Mouse (Mus musculus): ENCODE measurements at regions not wholly inside any gene's neighbourhood (a gene's known extent, or its start where the extent isn't known, plus 50 kb on each side); places are given as distances from the start of the nearest gene placed in this dataset.

DNA sequence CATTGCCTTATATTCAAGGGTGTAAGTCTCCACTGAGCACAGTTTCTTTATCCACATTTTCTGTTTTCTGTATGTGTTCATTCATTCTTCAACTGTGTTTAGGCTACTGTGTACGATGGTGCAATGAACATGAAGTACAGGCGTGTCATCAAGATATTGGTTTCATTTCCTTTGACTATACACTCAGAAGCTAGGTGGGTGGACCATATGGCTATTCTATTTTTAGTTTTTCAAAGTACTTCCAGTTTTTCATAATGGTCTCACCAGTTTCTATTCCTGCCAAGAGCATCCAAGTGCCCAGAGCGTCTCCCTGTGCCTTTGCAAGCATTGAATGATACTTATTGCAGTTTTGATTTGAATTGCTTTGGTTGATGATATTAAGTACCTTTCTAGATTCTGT lies 132.8 kb upstream of the Nxpe4 start:
- no peaks in the 10 kb centered on the region for H3K79me2 ChIP-seq (ENCODE audit: control insufficient read depth, insufficient read depth, low read length)
- DNase-seq (ENCODE audit: extremely low read depth, low read depth, low spot score) = no peak
- H3K27me3 ChIP-seq (ENCODE audit: control insufficient read depth, insufficient read depth, low read length) = no peaks in the 10 kb centered on the region
- H3K27ac ChIP-seq (replicated peaks; ENCODE audit: insufficient read depth, low read depth, low read length) = no peak overlapping the region
- no peak overlapping the region for H3K9ac ChIP-seq (ENCODE audit: low read depth, low read length)
- no peak overlapping the region for H3K4me3 ChIP-seq (ENCODE audit: insufficient read depth, low read depth, low read length)
- 80% methylated on average over 3 of the region's 3 CpGs for WGBS
- no peaks in the 10 kb centered on the region for H3K36me3 ChIP-seq (ENCODE audit: control insufficient read depth, insufficient read depth, low read length)
- TF ChIP-seq POLR2A (IDR thresholded peaks at IDR 0.05; ENCODE audit: extremely low read depth, insufficient read depth, low read length) (no peak), CTCF (IDR thresholded peaks at IDR 0.05; ENCODE audit: low read depth, low read length) (no peak)
- H3K4me1 ChIP-seq (ENCODE audit: control insufficient read depth, insufficient read depth, low read length) = no peaks in the 10 kb centered on the region

DNA sequence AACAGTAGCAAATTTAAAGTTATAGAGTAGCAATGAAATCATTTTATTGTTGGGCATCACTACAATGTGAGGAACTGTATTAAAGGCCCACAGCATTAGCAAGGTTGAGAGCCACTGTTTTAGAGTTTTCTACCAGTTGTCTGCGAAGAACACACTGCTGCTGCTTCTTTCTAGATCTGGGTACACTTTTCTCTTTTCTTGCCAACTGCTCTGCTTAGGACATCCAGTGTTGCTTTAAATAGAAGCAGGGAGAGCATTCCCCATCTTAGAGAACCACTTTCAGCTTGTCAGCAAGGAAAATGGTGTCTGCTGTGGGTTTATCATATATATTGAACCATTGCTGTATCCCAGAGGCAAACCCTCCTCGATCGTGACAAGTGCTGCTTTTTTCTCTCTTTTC lies 131.0 kb upstream of the Nxpe4 start:
- DNase-seq (ENCODE audit: extremely low read depth, low read depth, low spot score) = no peak
- Histone ChIP-seq H3K4me3 (ENCODE audit: insufficient read depth, low read depth, low read length) (no peak overlapping the region), H3K4me1 (ENCODE audit: control insufficient read depth, insufficient read depth, low read length) (no peaks in the 10 kb centered on the region), H3K36me3 (ENCODE audit: control insufficient read depth, insufficient read depth, low read length) (no peaks in the 10 kb centered on the region), H3K27me3 (ENCODE audit: control insufficient read depth, insufficient read depth, low read length) (no peaks in the 10 kb centered on the region), H3K79me2 (ENCODE audit: control insufficient read depth, insufficient read depth, low read length) (no peaks in the 10 kb centered on the region), H3K9ac (ENCODE audit: low read depth, low read length) (no peak overlapping the region), H3K27ac (replicated peaks; ENCODE audit: insufficient read depth, low read depth, low read length) (no peak overlapping the region)
- WGBS = 87% methylated on average over 3 of the region's 3 CpGs
- no peak for TF ChIP-seq CTCF (IDR thresholded peaks at IDR 0.05; ENCODE audit: low read depth, low read length)
- TF ChIP-seq POLR2A (IDR thresholded peaks at IDR 0.05; ENCODE audit: extremely low read depth, insufficient read depth, low read length) = no peak

DNA sequence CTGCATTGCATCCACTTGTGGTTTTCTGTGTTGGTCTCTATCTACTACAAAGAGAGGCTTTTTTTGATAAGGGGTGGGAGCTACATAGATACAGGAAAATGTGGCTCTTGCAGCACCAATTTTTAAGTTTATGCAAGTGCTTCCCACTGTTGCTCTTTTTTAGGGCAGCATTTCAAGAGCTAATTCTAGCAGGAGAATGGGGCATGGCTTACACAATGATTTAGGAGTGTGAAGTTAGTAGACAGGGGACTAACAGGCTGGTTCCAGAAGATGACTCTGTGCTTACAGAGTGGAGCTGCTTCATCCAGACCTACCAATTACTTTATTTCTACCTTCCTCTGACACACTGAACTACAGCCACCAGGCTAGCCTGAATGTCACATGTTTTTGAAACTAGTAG lies 125.9 kb upstream of the Nxpe4 start:
- Histone ChIP-seq H3K4me3 (ENCODE audit: insufficient read depth, low read depth, low read length) (no peak overlapping the region), H3K27ac (replicated peaks; ENCODE audit: insufficient read depth, low read depth, low read length) (no peak overlapping the region), H3K4me1 (ENCODE audit: control insufficient read depth, insufficient read depth, low read length) (no peaks in the 10 kb centered on the region), H3K9ac (ENCODE audit: low read depth, low read length) (no peak overlapping the region), H3K27me3 (ENCODE audit: control insufficient read depth, insufficient read depth, low read length) (no peaks in the 10 kb centered on the region), H3K36me3 (ENCODE audit: control insufficient read depth, insufficient read depth, low read length) (no peaks in the 10 kb centered on the region), H3K79me2 (ENCODE audit: control insufficient read depth, insufficient read depth, low read length) (no peaks in the 10 kb centered on the region)
- TF ChIP-seq CTCF (IDR thresholded peaks at IDR 0.05; ENCODE audit: low read depth, low read length) (no peak), POLR2A (IDR thresholded peaks at IDR 0.05; ENCODE audit: extremely low read depth, insufficient read depth, low read length) (no peak)
- DNase-seq (ENCODE audit: extremely low read depth, low read depth, low spot score) = no peak

DNA sequence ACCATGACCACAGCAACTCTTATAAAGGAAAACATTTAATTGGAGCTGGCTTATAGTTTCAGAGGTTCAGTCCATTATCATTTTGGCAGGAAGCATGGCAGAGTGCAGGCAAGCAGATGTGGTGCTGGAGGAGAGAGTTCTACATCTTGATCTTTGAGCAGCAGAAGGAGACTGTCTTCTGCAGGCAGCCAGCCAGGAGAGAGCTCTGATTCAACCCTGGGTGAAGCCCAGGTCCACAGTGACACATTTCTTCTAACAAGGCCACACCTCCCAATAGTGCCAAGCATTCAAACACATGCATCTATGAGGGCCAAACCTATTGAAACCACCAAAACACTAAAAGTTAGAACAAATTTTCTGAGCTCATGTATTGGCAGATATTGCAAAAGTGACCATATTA lies 117.0 kb upstream of the Nxpe4 start:
- DNase-seq (ENCODE audit: extremely low read depth, low read depth, low spot score) = no peak
- Histone ChIP-seq H3K9ac (ENCODE audit: low read depth, low read length) (no peak overlapping the region), H3K79me2 (ENCODE audit: control insufficient read depth, insufficient read depth, low read length) (no peaks in the 10 kb centered on the region), H3K4me3 (ENCODE audit: insufficient read depth, low read depth, low read length) (no peak overlapping the region), H3K36me3 (ENCODE audit: control insufficient read depth, insufficient read depth, low read length) (no peaks in the 10 kb centered on the region), H3K4me1 (ENCODE audit: control insufficient read depth, insufficient read depth, low read length) (no peaks in the 10 kb centered on the region), H3K27ac (replicated peaks; ENCODE audit: insufficient read depth, low read depth, low read length) (no peak overlapping the region), H3K27me3 (ENCODE audit: control insufficient read depth, insufficient read depth, low read length) (no peaks in the 10 kb centered on the region)
- TF ChIP-seq CTCF (IDR thresholded peaks at IDR 0.05; ENCODE audit: low read depth, low read length) (no peak), POLR2A (IDR thresholded peaks at IDR 0.05; ENCODE audit: extremely low read depth, insufficient read depth, low read length) (no peak)

DNA sequence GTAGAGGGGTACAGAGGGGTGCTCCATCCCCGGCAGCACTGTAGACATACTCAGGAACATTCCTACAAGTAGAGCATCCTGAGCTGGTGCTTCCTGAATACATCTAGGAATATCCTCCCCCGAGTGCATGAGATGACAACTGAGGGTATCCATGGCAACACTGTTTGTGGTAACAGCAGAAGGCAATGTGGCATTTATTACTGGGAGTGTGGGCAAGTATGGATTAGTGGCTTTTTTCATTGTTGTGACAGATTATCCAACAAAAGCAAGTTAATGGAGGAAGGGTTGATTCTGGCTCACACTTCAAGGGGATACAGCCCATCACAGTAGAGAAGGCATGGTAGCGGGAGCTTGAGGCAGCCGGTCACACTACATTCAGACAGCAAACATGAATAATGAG lies 114.0 kb upstream of the Nxpe4 start:
- no peak overlapping the region for H3K4me3 ChIP-seq (ENCODE audit: insufficient read depth, low read depth, low read length)
- WGBS = 85% methylated on average over 4 of the region's 4 CpGs
- DNase-seq (ENCODE audit: extremely low read depth, low read depth, low spot score) = no peak

DNA sequence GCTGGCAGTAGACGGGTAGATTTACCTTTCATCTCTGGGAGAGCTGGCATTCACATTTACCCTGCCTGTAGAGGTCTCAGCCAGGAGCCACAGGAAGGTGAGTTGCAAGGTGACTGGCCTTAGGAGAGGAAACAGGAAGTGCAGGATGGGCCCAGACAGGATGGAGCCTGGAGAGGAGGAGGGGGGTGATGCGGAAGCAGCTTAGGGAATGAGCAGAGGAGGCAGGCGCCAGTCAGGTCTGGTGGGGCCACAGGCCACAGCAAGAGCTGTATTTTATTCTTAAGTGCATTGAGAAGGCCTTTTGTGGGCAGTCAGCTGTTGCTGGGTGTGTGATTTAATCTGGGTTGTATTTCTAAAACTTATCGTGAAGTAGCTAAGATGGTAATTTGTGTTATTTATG lies 108.2 kb upstream of the Nxpe4 start:
- H3K4me1 ChIP-seq (ENCODE audit: control insufficient read depth, insufficient read depth, low read length) = no peaks in the 10 kb centered on the region
- H3K4me3 ChIP-seq (ENCODE audit: insufficient read depth, low read depth, low read length) = no peak overlapping the region
- 77% methylated on average over 4 of the region's 4 CpGs for WGBS
- no peak overlapping the region for H3K27ac ChIP-seq (replicated peaks; ENCODE audit: insufficient read depth, low read depth, low read length)
- no peaks in the 10 kb centered on the region for H3K27me3 ChIP-seq (ENCODE audit: control insufficient read depth, insufficient read depth, low read length)
- no peaks in the 10 kb centered on the region for H3K79me2 ChIP-seq (ENCODE audit: control insufficient read depth, insufficient read depth, low read length)
- no peak for DNase-seq (ENCODE audit: extremely low read depth, low read depth, low spot score)
- H3K36me3 ChIP-seq (ENCODE audit: control insufficient read depth, insufficient read depth, low read length) = no peaks in the 10 kb centered on the region
- TF ChIP-seq CTCF (IDR thresholded peaks at IDR 0.05; ENCODE audit: low read depth, low read length) (no peak), POLR2A (IDR thresholded peaks at IDR 0.05; ENCODE audit: extremely low read depth, insufficient read depth, low read length) (no peak)
- no peak overlapping the region for H3K9ac ChIP-seq (ENCODE audit: low read depth, low read length)

More for the DNA sequence above, 114.0 kb upstream of the Nxpe4 start:
- no peaks in the 10 kb centered on the region for H3K4me1 ChIP-seq (ENCODE audit: control insufficient read depth, insufficient read depth, low read length)
- H3K36me3 ChIP-seq (ENCODE audit: control insufficient read depth, insufficient read depth, low read length) = no peaks in the 10 kb centered on the region
- TF ChIP-seq CTCF (IDR thresholded peaks at IDR 0.05; ENCODE audit: low read depth, low read length) (no peak), POLR2A (IDR thresholded peaks at IDR 0.05; ENCODE audit: extremely low read depth, insufficient read depth, low read length) (no peak)
- no peak overlapping the region for H3K27ac ChIP-seq (replicated peaks; ENCODE audit: insufficient read depth, low read depth, low read length)
- H3K79me2 ChIP-seq (ENCODE audit: control insufficient read depth, insufficient read depth, low read length) = no peaks in the 10 kb centered on the region
- H3K27me3 ChIP-seq (ENCODE audit: control insufficient read depth, insufficient read depth, low read length) = no peaks in the 10 kb centered on the region
- H3K9ac ChIP-seq (ENCODE audit: low read depth, low read length) = no peak overlapping the region

All from liver, adult 2 months (tissue).